Mouse (Mus musculus) CH12F3 (cell line): ENCODE results near the gene Shld1.

Source experiments
- in situ Hi-C: fragments of 300-500 bp; cut with MboI; formaldehyde crosslinking; loops from 2 replicates; pipeline ENCODE4 v1.14.3; 2020; ENCODE audit warnings: low sequenced_read_pairs

The Shld1 gene

GRCm38 (mm10) chr2:132686756-132687737 lies at the start of gene Shld1:
Gene Shld1 (plus strand): TSS chr2:132686931.
- in situ Hi-C loops = no loop called here

GRCm38 (mm10) chr2:132638306-132638705 lies 48.4 kb upstream of the Shld1 start:
- in situ Hi-C loops = no loop called here

GRCm38 (mm10) chr2:132639337-132639736 lies 47.4 kb upstream of the Shld1 start:
- in situ Hi-C loops = no loop called here

- in situ Hi-C loops = no loop called here
Observed at GRCm38 (mm10) chr2:132641196-132641595, 45.5 kb upstream of the Shld1 start.

GRCm38 (mm10) chr2:132643161-132643560 lies 43.6 kb upstream of the Shld1 start:
- in situ Hi-C loops = no loop called here

- in situ Hi-C loops = no loop called here
Observed at GRCm38 (mm10) chr2:132646856-132647745, 39.6 kb upstream of the Shld1 start.

GRCm38 (mm10) chr2:132649352-132649870 lies 37.3 kb upstream of the Shld1 start:
- in situ Hi-C loops = no loop called here

GRCm38 (mm10) chr2:132650546-132650945 lies 36.2 kb upstream of the Shld1 start:
- in situ Hi-C loops = no loop called here

- in situ Hi-C loops = no loop called here
Observed at GRCm38 (mm10) chr2:132652476-132652875, 34.3 kb upstream of the Shld1 start.

GRCm38 (mm10) chr2:132654834-132655495 lies 31.8 kb upstream of the Shld1 start:
- in situ Hi-C loops = no loop called here

GRCm38 (mm10) chr2:132657186-132657585 lies 29.5 kb upstream of the Shld1 start:
- in situ Hi-C loops = no loop called here

- in situ Hi-C loops = no loop called here
Observed at GRCm38 (mm10) chr2:132658412-132659120, 28.2 kb upstream of the Shld1 start.

GRCm38 (mm10) chr2:132669091-132669490 lies 17.6 kb upstream of the Shld1 start:
- in situ Hi-C loops = no loop called here

GRCm38 (mm10) chr2:132670290-132670689 lies 16.4 kb upstream of the Shld1 start:
- in situ Hi-C loops = no loop called here

- in situ Hi-C loops = no loop called here
Observed at GRCm38 (mm10) chr2:132672121-132672520, 14.6 kb upstream of the Shld1 start.

- in situ Hi-C loops = no loop called here
Observed at GRCm38 (mm10) chr2:132676111-132676510, 10.6 kb upstream of the Shld1 start.

- in situ Hi-C loops = no loop called here
Observed at GRCm38 (mm10) chr2:132685001-132685400, 1.7 kb upstream of the Shld1 start.

- in situ Hi-C loops = no loop called here
Observed at GRCm38 (mm10) chr2:132688611-132689021, 1.9 kb downstream of the Shld1 start.

GRCm38 (mm10) chr2:132689188-132689568 lies 2.4 kb downstream of the Shld1 start:
- in situ Hi-C loops = no loop called here
